Mouse (Mus musculus) splenic B cell, adult 2 months (primary cell): ENCODE measurements around the gene Scgb2a2.
"Not testable (repeated sequence)": the region's sequence is repeated elsewhere in the genome, so short reads cannot be mapped to it uniquely, and the experiment has no call there.

ENCODE experiments used
- DNase-seq: peaks from one replicate; pipeline ENCODE4 v3.0.0-alpha.2; 2011; ENCODE audit warnings: low read depth, low spot score
- H3K27me3 ChIP-seq: 2 replicates; pipeline ENCODE4 v1.6.1; 2012; ENCODE audit warnings: mild to moderate bottlenecking, low read length, moderate library complexity, mixed read lengths; ENCODE audit not compliant: control insufficient read depth, poor library complexity, insufficient read depth, severe bottlenecking
- H3K36me3 ChIP-seq: 2 replicates; pipeline ENCODE4 v1.6.1; 2012; ENCODE audit warnings: mild to moderate bottlenecking, low read length, moderate library complexity, mixed read lengths; ENCODE audit not compliant: control insufficient read depth, poor library complexity, insufficient read depth, severe bottlenecking

Gene Scgb2a2

DNA sequence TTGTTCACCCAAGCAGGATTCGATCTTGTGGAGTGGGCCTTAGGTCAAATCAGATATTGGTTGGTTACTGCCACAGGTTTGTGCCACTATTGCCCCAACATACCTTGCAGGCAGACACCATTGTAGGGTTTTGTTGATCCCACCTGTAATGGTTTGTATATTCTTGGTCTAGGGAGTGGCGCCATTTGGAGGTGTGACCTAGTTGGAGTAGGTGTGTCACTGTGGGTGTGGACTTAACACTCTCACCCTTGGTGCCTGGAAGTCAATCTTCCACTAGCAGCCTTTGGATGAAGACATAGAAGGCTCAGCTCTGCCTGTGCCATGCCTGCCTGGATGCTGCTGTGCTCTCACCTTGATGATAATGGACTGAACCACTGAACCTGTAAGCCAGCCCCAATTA lies 53.3 kb downstream of the Scgb2a2 start:
- not testable (repeated sequence) for H3K36me3 ChIP-seq, H3K27me3 ChIP-seq, DNase-seq
